Mouse (Mus musculus): Measurements from ENCODE around the gene Gm20518. TPM values are rescaled to one million over a fixed set of nuclear protein-coding genes. Genes with fewer than 3 reads are reported as not detected.
A peak's percentile ranks its signal among the peaks of the same experiment; 100 is the strongest.

The Gm20518 gene
- polyA plus RNA-seq, 1 experiment from 2014 or later = 0.11 TPM

- no peaks in the 10 kb centered on the region for H3K27me3 ChIP-seq (replicated peaks; ENCODE audit: insufficient read depth, low read length)
- ATAC-seq (no peak), DNase-seq (ENCODE audit: low spot score) (no peak)
- TF ChIP-seq EP300 (IDR thresholded peaks at IDR 0.05) (no peak), CTCF (IDR thresholded peaks at IDR 0.05) (no peak)
- H3K4me1 ChIP-seq (ENCODE audit: insufficient read depth, low read depth, low read length) = no peaks in the 10 kb centered on the region
- no peak overlapping the region for H3K4me3 ChIP-seq (ENCODE audit: low read depth, low read length)
- 91% methylated on average over 7 of the region's 7 CpGs for WGBS
- peaks cover 47% of the 10 kb centered on the region; the same call in 1 of the 2 replicates for H3K36me3 ChIP-seq (ENCODE audit: insufficient read depth, low read length)
- no peak overlapping the region for H3K27ac ChIP-seq (ENCODE audit: low read length)
- H3K9ac ChIP-seq (replicated peaks; ENCODE audit: low read depth) = no peak overlapping the region
- no peaks in the 10 kb centered on the region for H3K9me3 ChIP-seq (ENCODE audit: low read length)
- no peak overlapping the region for H3K4me2 ChIP-seq (replicated peaks; ENCODE audit: low read depth, low read length)
Observed at GRCm38 (mm10) chr16:17842437-17842836, 49.0 kb downstream of the Gm20518 start.

- H3K9me3 ChIP-seq (ENCODE audit: low read length) = no peaks in the 10 kb centered on the region
- no peak overlapping the region for H3K27ac ChIP-seq (ENCODE audit: low read length)
- no peaks in the 10 kb centered on the region for H3K4me1 ChIP-seq (ENCODE audit: insufficient read depth, low read depth, low read length)
- peaks cover 6% of the 10 kb centered on the region; the same call in 1 of the 2 replicates for H3K27me3 ChIP-seq (replicated peaks; ENCODE audit: insufficient read depth, low read length)
- no peak for ATAC-seq
- peaks cover 27% of the 10 kb centered on the region; the same call in 1 of the 2 replicates for H3K36me3 ChIP-seq (ENCODE audit: insufficient read depth, low read length)
- H3K9ac ChIP-seq (replicated peaks; ENCODE audit: low read depth) = no peak overlapping the region
- WGBS = 77% methylated on average over 4 of the region's 4 CpGs
- TF ChIP-seq CTCF (IDR thresholded peaks at IDR 0.05) = no peak
- TF ChIP-seq EP300 (IDR thresholded peaks at IDR 0.05) = no peak
- H3K4me2 ChIP-seq (replicated peaks; ENCODE audit: low read depth, low read length) = no peak overlapping the region
- H3K4me3 ChIP-seq (ENCODE audit: low read depth, low read length) = no peak overlapping the region
- DNase-seq (ENCODE audit: low spot score) = no peak
Observed at GRCm38 (mm10) chr16:17839976-17840375, 51.5 kb downstream of the Gm20518 start.

- H3K9me3 ChIP-seq (ENCODE audit: low read length) = no peaks in the 10 kb centered on the region
- peaks cover 3% of the 10 kb centered on the region; the same call in 1 of the 2 replicates for H3K4me1 ChIP-seq (ENCODE audit: insufficient read depth, low read depth, low read length)
- no peak within 1 kb of the TSS for H3K4me2 ChIP-seq (replicated peaks; ENCODE audit: low read depth, low read length)
- ATAC-seq = no peak
- no peak for DNase-seq (ENCODE audit: low spot score)
- TF ChIP-seq CTCF (IDR thresholded peaks at IDR 0.05) = no peak
- TF ChIP-seq EP300 (IDR thresholded peaks at IDR 0.05) = no peak
- peaks cover 24% of the 10 kb centered on the region for H3K27me3 ChIP-seq (replicated peaks; ENCODE audit: insufficient read depth, low read length)
- H3K9ac ChIP-seq (replicated peaks; ENCODE audit: low read depth) = no peak within 1 kb of the TSS
- no peak within 1 kb of the TSS for H3K4me3 ChIP-seq (ENCODE audit: low read depth, low read length)
- WGBS = 67% methylated on average over 6 of the region's 6 CpGs
- peaks cover 21% of the 10 kb centered on the region; the same call in 1 of the 2 replicates for H3K36me3 ChIP-seq (ENCODE audit: insufficient read depth, low read length)
- H3K27ac ChIP-seq (ENCODE audit: low read length) = no peak within 1 kb of the TSS
Observed at GRCm38 (mm10) chr16:17838051-17838450, 53.4 kb downstream of the Gm20518 start, which contains the start of gene Car15. Gene Car15, minus strand, starts transcription at chr16:17838364.

GRCm38 (mm10) chr16:17835481-17835880, 56.0 kb downstream of the Gm20518 start:
- no peak for DNase-seq (ENCODE audit: low spot score)
- Histone ChIP-seq H3K4me2 (replicated peaks; ENCODE audit: low read depth, low read length) (no peak overlapping the region), H3K9me3 (ENCODE audit: low read length) (no peaks in the 10 kb centered on the region), H3K9ac (replicated peaks; ENCODE audit: low read depth) (no peak overlapping the region), H3K27ac (ENCODE audit: low read length) (no peak overlapping the region), H3K4me1 (ENCODE audit: insufficient read depth, low read depth, low read length) (peaks cover 5% of the 10 kb centered on the region; the same call in 1 of the 2 replicates), H3K4me3 (ENCODE audit: low read depth, low read length) (no peak overlapping the region), H3K36me3 (ENCODE audit: insufficient read depth, low read length) (no peaks in the 10 kb centered on the region), H3K27me3 (replicated peaks; ENCODE audit: insufficient read depth, low read length) (peaks cover 49% of the 10 kb centered on the region)
- no peak for ATAC-seq
- WGBS = 38% methylated on average over 13 of the region's 13 CpGs
- TF ChIP-seq EP300 (IDR thresholded peaks at IDR 0.05) = no peak
- TF ChIP-seq CTCF (IDR thresholded peaks at IDR 0.05) = no peak

GRCm38 (mm10) chr16:17834543-17834942, 56.9 kb downstream of the Gm20518 start:
- Histone ChIP-seq H3K27me3 (replicated peaks; ENCODE audit: insufficient read depth, low read length) (peaks cover 49% of the 10 kb centered on the region), H3K9ac (replicated peaks; ENCODE audit: low read depth) (no peak overlapping the region), H3K27ac (ENCODE audit: low read length) (no peak overlapping the region), H3K36me3 (ENCODE audit: insufficient read depth, low read length) (no peaks in the 10 kb centered on the region), H3K4me1 (ENCODE audit: insufficient read depth, low read depth, low read length) (peaks cover 5% of the 10 kb centered on the region; the same call in 1 of the 2 replicates), H3K9me3 (ENCODE audit: low read length) (no peaks in the 10 kb centered on the region), H3K4me3 (ENCODE audit: low read depth, low read length) (no peak overlapping the region), H3K4me2 (replicated peaks; ENCODE audit: low read depth, low read length) (no peak overlapping the region)
- 52% methylated on average over 7 of the region's 7 CpGs for WGBS
- DNase-seq (ENCODE audit: low spot score) (no peak), ATAC-seq (no peak)
- no peak for TF ChIP-seq EP300 (IDR thresholded peaks at IDR 0.05)
- no peak for TF ChIP-seq CTCF (IDR thresholded peaks at IDR 0.05)

- no peak for DNase-seq (ENCODE audit: low spot score)
- Histone ChIP-seq H3K27ac (ENCODE audit: low read length) (no peak overlapping the region), H3K36me3 (ENCODE audit: insufficient read depth, low read length) (no peaks in the 10 kb centered on the region), H3K9ac (replicated peaks; ENCODE audit: low read depth) (no peak overlapping the region), H3K9me3 (ENCODE audit: low read length) (no peaks in the 10 kb centered on the region), H3K4me2 (replicated peaks; ENCODE audit: low read depth, low read length) (peak overlapping the region; percentile 97), H3K27me3 (replicated peaks; ENCODE audit: insufficient read depth, low read length) (peaks cover 49% of the 10 kb centered on the region), H3K4me1 (ENCODE audit: insufficient read depth, low read depth, low read length) (peaks cover 5% of the 10 kb centered on the region; the same call in 1 of the 2 replicates), H3K4me3 (ENCODE audit: low read depth, low read length) (peak overlapping the region; percentile 51)
- WGBS = under 1% methylated on average over 52 of the region's 103 CpGs
- ATAC-seq = 0 out of 2 replicates have a peak, but pooled peaks have one; percentile 35
- TF ChIP-seq EP300 (IDR thresholded peaks at IDR 0.05) (no peak), CTCF (IDR thresholded peaks at IDR 0.05) (no peak)
Observed at GRCm38 (mm10) chr16:17833681-17834399, 57.6 kb downstream of the Gm20518 start.
